Mouse (Mus musculus): Measurements from ENCODE around the gene Setd4. TPM values are rescaled to one million over a fixed set of nuclear protein-coding genes. Genes with fewer than 3 reads are reported as not detected.

Setd4 gene
- polyA plus RNA-seq, 1 experiment from 2014 or later = 15.8 TPM

DNA sequence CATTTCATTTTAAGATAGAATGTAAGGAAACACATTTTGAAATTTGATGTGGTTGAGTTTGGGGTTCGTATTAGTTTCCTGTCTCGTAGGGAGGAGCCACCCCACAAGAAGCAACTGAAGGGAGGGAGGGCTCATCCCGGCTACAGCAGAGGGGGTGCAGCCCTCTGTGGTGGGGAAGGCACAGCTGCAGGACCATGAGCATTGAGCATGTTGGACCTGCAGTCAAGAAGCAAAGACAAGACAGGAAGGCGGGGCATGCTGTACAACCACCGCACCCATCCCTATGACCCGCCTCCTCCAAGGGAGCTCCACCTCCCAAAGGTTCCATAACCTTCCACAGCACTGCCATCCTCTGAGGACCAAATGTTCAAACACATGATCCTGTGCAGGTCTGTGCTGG lies 31.5 kb downstream of the Setd4 start:
- Histone ChIP-seq H3K27ac (ENCODE audit: low read depth, low read length) (no peak overlapping the region), H3K9me3 (ENCODE audit: control insufficient read depth, low read length) (no peaks in the 10 kb centered on the region), H3K4me2 (ENCODE audit: low read length) (no peak overlapping the region), H3K4me3 (ENCODE audit: low read length) (no peak overlapping the region), H3K9ac (ENCODE audit: low read depth, low read length) (no peak overlapping the region), H3K4me1 (ENCODE audit: control insufficient read depth, insufficient read depth, low read depth, low read length) (0 out of 2 replicates have a peak, but pooled peaks cover 2% of the 10 kb centered on the region), H3K27me3 (replicated peaks; ENCODE audit: control insufficient read depth, insufficient read depth, low read length) (no peaks in the 10 kb centered on the region), H3K36me3 (ENCODE audit: control insufficient read depth, insufficient read depth, low read length) (no peaks in the 10 kb centered on the region)
- WGBS = 94% methylated on average over 6 of the region's 6 CpGs
- no peak for ATAC-seq

DNA sequence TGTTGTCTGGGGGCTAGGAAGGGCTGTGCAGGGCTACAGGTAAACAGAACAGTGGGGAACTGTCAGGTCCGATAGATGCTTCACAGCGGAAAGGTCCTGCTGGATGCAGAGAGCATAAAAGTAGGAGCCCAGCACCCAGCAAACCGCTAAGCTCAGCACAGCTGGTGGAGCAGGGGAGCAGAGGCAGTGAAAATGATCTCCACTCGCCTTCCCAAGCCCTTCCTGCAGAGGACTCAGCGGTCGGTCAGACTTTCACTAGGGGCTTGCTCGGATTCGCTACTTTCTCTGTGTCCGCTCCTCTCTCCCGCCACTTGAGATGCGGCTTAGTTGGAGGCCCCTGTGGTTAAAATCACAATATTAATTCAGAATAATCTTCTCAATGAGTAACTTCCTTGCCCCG lies 45.4 kb downstream of the Setd4 start:
- no peak overlapping the region for H3K27ac ChIP-seq (ENCODE audit: low read depth, low read length)
- H3K36me3 ChIP-seq (ENCODE audit: control insufficient read depth, insufficient read depth, low read length) = no peaks in the 10 kb centered on the region
- no peak overlapping the region for H3K9ac ChIP-seq (ENCODE audit: low read depth, low read length)
- no peak overlapping the region for H3K4me2 ChIP-seq (ENCODE audit: low read length)
- H3K4me3 ChIP-seq (ENCODE audit: low read length) = no peak overlapping the region
- H3K4me1 ChIP-seq (ENCODE audit: control insufficient read depth, insufficient read depth, low read depth, low read length) = no peaks in the 10 kb centered on the region
- no peak for ATAC-seq
- H3K27me3 ChIP-seq (replicated peaks; ENCODE audit: control insufficient read depth, insufficient read depth, low read length) = no peaks in the 10 kb centered on the region
- WGBS = 19% methylated on average over 12 of the region's 12 CpGs
- H3K9me3 ChIP-seq (ENCODE audit: control insufficient read depth, low read length) = no peaks in the 10 kb centered on the region

DNA sequence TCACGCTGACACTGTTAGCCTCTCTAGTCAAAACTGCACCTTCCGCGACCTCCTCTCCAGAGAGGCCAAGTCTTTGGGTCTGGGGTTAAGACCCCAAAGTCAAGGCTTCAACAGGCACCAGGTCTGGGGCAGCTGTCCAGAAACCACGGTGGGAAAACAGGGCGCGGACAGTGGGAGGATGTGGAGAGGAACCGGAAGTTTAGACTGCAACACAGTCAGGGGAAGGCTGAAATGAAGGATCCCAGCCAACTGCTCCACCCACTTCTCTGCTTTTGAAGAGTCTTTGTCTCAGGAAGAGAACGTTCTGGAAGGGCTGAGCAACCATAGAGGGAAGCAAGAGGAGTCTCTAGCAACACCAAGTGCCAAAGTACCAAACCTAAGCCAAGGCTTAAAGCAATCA lies 46.2 kb downstream of the Setd4 start:
- no peaks in the 10 kb centered on the region for H3K4me1 ChIP-seq (ENCODE audit: control insufficient read depth, insufficient read depth, low read depth, low read length)
- H3K4me3 ChIP-seq (ENCODE audit: low read length) = no peak overlapping the region
- H3K36me3 ChIP-seq (ENCODE audit: control insufficient read depth, insufficient read depth, low read length) = no peaks in the 10 kb centered on the region
- WGBS = 77% methylated on average over 8 of the region's 8 CpGs
- no peaks in the 10 kb centered on the region for H3K27me3 ChIP-seq (replicated peaks; ENCODE audit: control insufficient read depth, insufficient read depth, low read length)
- H3K9ac ChIP-seq (ENCODE audit: low read depth, low read length) = no peak overlapping the region
- H3K9me3 ChIP-seq (ENCODE audit: control insufficient read depth, low read length) = no peaks in the 10 kb centered on the region
- H3K27ac ChIP-seq (ENCODE audit: low read depth, low read length) = no peak overlapping the region
- ATAC-seq = no peak
- no peak overlapping the region for H3K4me2 ChIP-seq (ENCODE audit: low read length)

GRCm38 (mm10) chr16:93552686-93553513 lies 51.0 kb downstream of the Setd4 start:
- Histone ChIP-seq H3K9me3 (ENCODE audit: control insufficient read depth, low read length) (no peaks in the 10 kb centered on the region), H3K4me3 (ENCODE audit: low read length) (no peak overlapping the region), H3K4me1 (ENCODE audit: control insufficient read depth, insufficient read depth, low read depth, low read length) (no peaks in the 10 kb centered on the region), H3K27me3 (replicated peaks; ENCODE audit: control insufficient read depth, insufficient read depth, low read length) (no peaks in the 10 kb centered on the region), H3K36me3 (ENCODE audit: control insufficient read depth, insufficient read depth, low read length) (no peaks in the 10 kb centered on the region), H3K27ac (ENCODE audit: low read depth, low read length) (no peak overlapping the region), H3K4me2 (ENCODE audit: low read length) (no peak overlapping the region), H3K9ac (ENCODE audit: low read depth, low read length) (no peak overlapping the region)
- ATAC-seq = no peak
- 87% methylated on average over 12 of the region's 12 CpGs for WGBS

DNA sequence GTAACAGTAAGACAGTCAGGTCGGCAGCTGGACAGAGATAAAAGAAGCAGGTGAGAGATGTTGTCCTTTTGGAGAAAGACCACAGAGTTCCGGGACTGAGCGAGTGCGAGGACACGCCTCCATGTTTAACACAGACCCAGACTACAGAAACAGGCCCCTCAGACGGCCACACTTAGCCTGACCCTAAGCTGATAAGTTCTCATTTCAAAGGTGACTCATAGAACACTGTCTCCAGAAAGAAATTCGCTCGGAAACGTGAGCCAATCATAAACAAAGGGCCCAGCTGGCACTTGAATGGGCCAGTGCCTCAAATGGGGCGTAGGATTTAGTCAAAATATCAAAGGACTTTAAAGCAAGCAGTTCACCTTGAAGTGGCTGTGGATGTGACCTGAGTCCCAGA lies 54.6 kb downstream of the Setd4 start:
- no peak overlapping the region for H3K4me3 ChIP-seq (ENCODE audit: low read length)
- 62% methylated on average over 10 of the region's 10 CpGs for WGBS

GRCm38 (mm10) chr16:93548045-93548444 lies 55.8 kb downstream of the Setd4 start:
- no peak overlapping the region for H3K4me3 ChIP-seq (ENCODE audit: low read length)
- no peaks in the 10 kb centered on the region for H3K9me3 ChIP-seq (ENCODE audit: control insufficient read depth, low read length)
- no peak overlapping the region for H3K4me2 ChIP-seq (ENCODE audit: low read length)
- no peaks in the 10 kb centered on the region for H3K27me3 ChIP-seq (replicated peaks; ENCODE audit: control insufficient read depth, insufficient read depth, low read length)
- 83% methylated on average over 2 of the region's 2 CpGs for WGBS
- no peaks in the 10 kb centered on the region for H3K36me3 ChIP-seq (ENCODE audit: control insufficient read depth, insufficient read depth, low read length)
- ATAC-seq = no peak
- H3K9ac ChIP-seq (ENCODE audit: low read depth, low read length) = no peak overlapping the region
- H3K27ac ChIP-seq (ENCODE audit: low read depth, low read length) = no peak overlapping the region
- no peaks in the 10 kb centered on the region for H3K4me1 ChIP-seq (ENCODE audit: control insufficient read depth, insufficient read depth, low read depth, low read length)

More for the DNA sequence above, 54.6 kb downstream of the Setd4 start:
- Histone ChIP-seq H3K27ac (ENCODE audit: low read depth, low read length) (no peak overlapping the region), H3K4me2 (ENCODE audit: low read length) (no peak overlapping the region), H3K9ac (ENCODE audit: low read depth, low read length) (no peak overlapping the region), H3K36me3 (ENCODE audit: control insufficient read depth, insufficient read depth, low read length) (no peaks in the 10 kb centered on the region), H3K9me3 (ENCODE audit: control insufficient read depth, low read length) (no peaks in the 10 kb centered on the region), H3K4me1 (ENCODE audit: control insufficient read depth, insufficient read depth, low read depth, low read length) (no peaks in the 10 kb centered on the region), H3K27me3 (replicated peaks; ENCODE audit: control insufficient read depth, insufficient read depth, low read length) (no peaks in the 10 kb centered on the region)
- no peak for ATAC-seq

DNA sequence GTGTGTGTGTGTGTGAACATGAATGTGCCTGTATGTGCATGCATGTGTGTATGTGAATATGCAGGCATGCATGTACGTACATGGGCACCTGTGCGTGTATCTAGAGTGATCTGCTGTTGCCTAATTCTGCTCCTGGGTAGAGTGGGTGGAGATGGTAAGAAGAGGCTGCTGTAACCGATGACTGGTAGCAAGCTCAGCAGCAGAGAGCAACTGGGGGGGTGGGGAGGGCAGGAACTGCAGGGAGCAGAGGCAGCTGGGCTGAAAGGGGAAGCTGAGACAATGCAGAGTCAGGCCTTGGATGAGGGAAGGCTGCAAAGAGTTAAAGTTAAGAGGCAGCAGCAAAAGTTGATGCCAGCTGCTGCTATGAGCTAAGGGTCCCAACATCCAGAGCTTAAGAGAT lies 56.7 kb downstream of the Setd4 start:
- no peak overlapping the region for H3K27ac ChIP-seq (ENCODE audit: low read depth, low read length)
- no peaks in the 10 kb centered on the region for H3K36me3 ChIP-seq (ENCODE audit: control insufficient read depth, insufficient read depth, low read length)
- ATAC-seq = no peak
- no peak overlapping the region for H3K9ac ChIP-seq (ENCODE audit: low read depth, low read length)
- H3K27me3 ChIP-seq (replicated peaks; ENCODE audit: control insufficient read depth, insufficient read depth, low read length) = no peaks in the 10 kb centered on the region
- no peaks in the 10 kb centered on the region for H3K4me1 ChIP-seq (ENCODE audit: control insufficient read depth, insufficient read depth, low read depth, low read length)
- no peak overlapping the region for H3K4me3 ChIP-seq (ENCODE audit: low read length)
- no peaks in the 10 kb centered on the region for H3K9me3 ChIP-seq (ENCODE audit: control insufficient read depth, low read length)
- no peak overlapping the region for H3K4me2 ChIP-seq (ENCODE audit: low read length)
- WGBS = 61% methylated on average over 3 of the region's 3 CpGs

DNA sequence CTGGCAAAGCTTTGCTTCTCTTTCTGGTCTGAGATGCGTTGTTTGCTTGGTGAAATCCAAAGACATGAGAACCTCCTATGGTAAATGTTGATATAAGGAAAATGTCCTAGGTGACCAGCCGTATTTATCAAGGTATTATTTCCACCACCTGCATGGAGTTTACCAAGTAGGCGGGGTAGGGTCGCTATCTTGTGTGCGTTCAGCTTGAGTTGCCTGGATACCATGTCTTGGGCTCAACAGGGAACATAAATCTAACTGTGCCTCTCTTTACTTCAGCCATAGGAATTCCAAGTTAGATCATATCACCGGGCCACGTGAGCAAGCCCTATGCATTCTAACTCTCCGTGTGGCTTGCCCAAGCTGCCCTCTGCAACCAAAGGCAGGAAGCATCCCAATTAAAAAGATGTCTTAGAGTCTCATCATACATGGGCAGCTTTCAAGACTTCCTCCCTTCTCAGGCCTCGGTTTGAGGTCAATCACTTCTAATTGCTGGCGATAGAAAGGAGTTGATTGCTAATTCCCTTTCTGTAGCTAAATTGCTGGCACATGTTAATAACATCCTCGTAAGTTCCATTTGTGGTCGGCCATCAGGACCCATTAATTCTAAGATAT lies 57.4 kb downstream of the Setd4 start:
- no peak overlapping the region for H3K4me3 ChIP-seq (ENCODE audit: low read length)
- no peaks in the 10 kb centered on the region for H3K36me3 ChIP-seq (ENCODE audit: control insufficient read depth, insufficient read depth, low read length)
- 77% methylated on average over 12 of the region's 12 CpGs for WGBS
- H3K27ac ChIP-seq (ENCODE audit: low read depth, low read length) = no peak overlapping the region
- no peak overlapping the region for H3K9ac ChIP-seq (ENCODE audit: low read depth, low read length)
- ATAC-seq = no peak
- H3K4me1 ChIP-seq (ENCODE audit: control insufficient read depth, insufficient read depth, low read depth, low read length) = no peaks in the 10 kb centered on the region
- no peaks in the 10 kb centered on the region for H3K9me3 ChIP-seq (ENCODE audit: control insufficient read depth, low read length)
- no peaks in the 10 kb centered on the region for H3K27me3 ChIP-seq (replicated peaks; ENCODE audit: control insufficient read depth, insufficient read depth, low read length)
- no peak overlapping the region for H3K4me2 ChIP-seq (ENCODE audit: low read length)

DNA sequence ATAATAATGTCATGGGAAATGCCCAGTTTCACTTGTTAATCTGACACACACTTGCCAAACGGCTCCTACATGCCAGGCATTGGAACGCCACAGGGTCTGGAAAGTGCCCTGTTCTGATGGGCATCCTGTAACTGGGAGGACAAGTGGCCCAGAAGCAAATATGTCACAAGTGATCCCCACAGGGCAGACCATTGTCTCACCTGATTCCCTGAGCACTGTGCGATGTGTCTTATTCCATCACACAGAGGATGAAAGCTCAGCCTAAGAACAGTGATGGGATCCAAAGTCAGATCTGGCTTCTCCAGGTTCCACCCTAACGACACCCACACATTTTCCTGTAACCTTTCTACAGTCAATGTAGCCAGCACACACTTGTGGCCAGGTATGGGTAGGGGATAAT lies 58.9 kb downstream of the Setd4 start:
- no peak overlapping the region for H3K4me3 ChIP-seq (ENCODE audit: low read length)
- ATAC-seq = no peak
- no peaks in the 10 kb centered on the region for H3K4me1 ChIP-seq (ENCODE audit: control insufficient read depth, insufficient read depth, low read depth, low read length)
- no peak overlapping the region for H3K9ac ChIP-seq (ENCODE audit: low read depth, low read length)
- no peak overlapping the region for H3K27ac ChIP-seq (ENCODE audit: low read depth, low read length)
- no peak overlapping the region for H3K4me2 ChIP-seq (ENCODE audit: low read length)
- 82% methylated on average over 4 of the region's 4 CpGs for WGBS
- H3K9me3 ChIP-seq (ENCODE audit: control insufficient read depth, low read length) = no peaks in the 10 kb centered on the region
- H3K36me3 ChIP-seq (ENCODE audit: control insufficient read depth, insufficient read depth, low read length) = no peaks in the 10 kb centered on the region
- no peaks in the 10 kb centered on the region for H3K27me3 ChIP-seq (replicated peaks; ENCODE audit: control insufficient read depth, insufficient read depth, low read length)

Measured in hindbrain, embryonic 16.5 days (tissue).